Mouse (Mus musculus) testis, adult 2 months (tissue): ENCODE measurements at regions not wholly inside any gene's neighbourhood (a gene's known extent, or its start where the extent isn't known, plus 50 kb on each side); places are given as distances from the start of the nearest gene placed in this dataset.

Experiments
- CTCF ChIP-seq: fragments of 200-500 bp; IDR thresholded peaks from 2 replicates; pipeline ENCODE4 v1.5.1; 2012; ENCODE audit warnings: low read depth, mild to moderate bottlenecking, inconsistent platforms, low read length, moderate library complexity; ENCODE audit not compliant: control insufficient read depth, insufficient read depth, insufficient replicate concordance
- POLR2A ChIP-seq: fragments of 200-500 bp; IDR thresholded peaks from 2 replicates; pipeline ENCODE4 v1.6.1; 2012; ENCODE audit warnings: low read depth, mild to moderate bottlenecking, inconsistent platforms, low read length, moderate library complexity; ENCODE audit not compliant: control insufficient read depth

DNA sequence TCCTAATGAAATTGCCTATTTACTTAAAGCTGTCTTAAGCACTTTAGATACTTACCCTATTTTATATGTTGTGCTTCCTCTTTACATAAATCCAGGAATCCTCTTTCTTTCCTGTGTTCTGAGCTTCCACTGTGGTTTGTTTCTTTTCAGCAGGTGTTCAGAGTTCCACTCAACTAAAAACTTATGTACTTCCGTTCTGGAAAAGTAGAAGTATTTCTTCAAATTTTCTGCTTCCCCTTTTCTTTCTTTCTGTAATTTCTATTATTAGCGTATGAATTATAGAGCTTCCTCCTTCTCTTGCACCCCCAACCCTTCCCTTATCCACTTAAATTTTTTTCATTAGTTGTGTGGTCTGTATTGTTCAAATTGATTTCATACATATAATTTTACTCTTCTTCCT lies 165.8 kb upstream of the Nudt12 start:
- TF ChIP-seq CTCF = no peak
- no peak for TF ChIP-seq POLR2A
